Mouse (Mus musculus) monocyte, adult 5-6 weeks (primary cell): ENCODE measurements at regions not wholly inside any gene's neighbourhood (a gene's known extent, or its start where the extent isn't known, plus 50 kb on each side); places are given as distances from the start of the nearest gene placed in this dataset.
"Not testable (repeated sequence)": the region's sequence is repeated elsewhere in the genome, so short reads cannot be mapped to it uniquely, and the experiment has no call there.

Experiments used
- ATAC-seq: fragments of 153-309, 156-312 bp; replicated peaks from 2 replicates; pipeline ENCODE4 v1.8.0; 2017; ENCODE audit warnings: mild to moderate bottlenecking; ENCODE audit not compliant: low TSS enrichment, insufficient number of reproducible peaks, severe bottlenecking, poor library complexity, low FRiP score

- no peak for ATAC-seq
Observed at GRCm38 (mm10) chr12:10445738-10446137, 55.2 kb downstream of the Rdh14 start.

GRCm38 (mm10) chr12:10457960-10458655 is 67.5 kb downstream of the Rdh14 start:
- no peak for ATAC-seq

- no peak for ATAC-seq
Observed at GRCm38 (mm10) chr12:10461796-10462195, 71.2 kb downstream of the Rdh14 start.

GRCm38 (mm10) chr12:10462956-10463355 is 72.4 kb downstream of the Rdh14 start:
- ATAC-seq, result no peak

GRCm38 (mm10) chr12:10473986-10474385 is 83.4 kb downstream of the Rdh14 start:
- no peak for ATAC-seq

- ATAC-seq, result no peak
Observed at GRCm38 (mm10) chr12:10480781-10481180, 90.2 kb downstream of the Rdh14 start.

- no peak for ATAC-seq
Observed at GRCm38 (mm10) chr12:10482294-10483010, 91.9 kb downstream of the Rdh14 start.

- ATAC-seq, result no peak
Observed at GRCm38 (mm10) chr12:10506721-10507120, 116.1 kb downstream of the Rdh14 start.

GRCm38 (mm10) chr12:10513526-10513925 is 123.0 kb downstream of the Rdh14 start:
- ATAC-seq, result no peak

- ATAC-seq, result no peak
Observed at GRCm38 (mm10) chr12:10514278-10514677, 123.7 kb downstream of the Rdh14 start.

- no peak for ATAC-seq
Observed at GRCm38 (mm10) chr12:10524509-10525286, 134.1 kb downstream of the Rdh14 start.

GRCm38 (mm10) chr12:10525934-10526333 is 135.4 kb downstream of the Rdh14 start:
- no peak for ATAC-seq

GRCm38 (mm10) chr12:10529077-10529476 is 138.5 kb downstream of the Rdh14 start:
- ATAC-seq, result no peak

GRCm38 (mm10) chr12:10530996-10531395 is 140.4 kb downstream of the Rdh14 start:
- ATAC-seq, result no peak

GRCm38 (mm10) chr12:10533971-10534370 is 143.4 kb downstream of the Rdh14 start:
- ATAC-seq, result no peak

GRCm38 (mm10) chr12:10536239-10536638 is 145.7 kb downstream of the Rdh14 start:
- ATAC-seq, result no peak

- no peak for ATAC-seq
Observed at GRCm38 (mm10) chr12:10537069-10537468, 146.5 kb downstream of the Rdh14 start.

GRCm38 (mm10) chr12:10549481-10550201 is 159.1 kb downstream of the Rdh14 start:
- no peak for ATAC-seq

GRCm38 (mm10) chr12:10554701-10555100 is 164.1 kb downstream of the Rdh14 start:
- not testable (repeated sequence) for ATAC-seq
